Mouse (Mus musculus): ENCODE results near the gene Man2a2. TPM values are rescaled to one million over a fixed set of nuclear protein-coding genes. Genes with fewer than 3 reads are reported as not detected.

Gene Man2a2
- polyA plus RNA-seq, 1 experiment from 2014 or later = 8.5 TPM

- Histone ChIP-seq H3K27ac (ENCODE audit: low read length) (no peak overlapping the region), H3K27me3 (replicated peaks; ENCODE audit: insufficient read depth, low read length) (no peaks in the 10 kb centered on the region), H3K9me3 (ENCODE audit: low read length) (no peaks in the 10 kb centered on the region), H3K4me1 (ENCODE audit: insufficient read depth, low read depth, low read length) (0 out of 2 replicates have a peak, but pooled peaks cover 4% of the 10 kb centered on the region), H3K4me3 (ENCODE audit: low read depth, low read length) (no peak overlapping the region), H3K36me3 (ENCODE audit: insufficient read depth, low read length) (peaks cover 7% of the 10 kb centered on the region; the same call in 1 of the 2 replicates), H3K4me2 (replicated peaks; ENCODE audit: low read depth, low read length) (no peak overlapping the region), H3K9ac (replicated peaks; ENCODE audit: low read depth) (no peak overlapping the region)
- no peak for TF ChIP-seq EP300 (IDR thresholded peaks at IDR 0.05)
- TF ChIP-seq CTCF (IDR thresholded peaks at IDR 0.05) = no peak
- 91% methylated on average over 3 of the region's 3 CpGs for WGBS
- no peak for ATAC-seq
- DNase-seq (ENCODE audit: low spot score) = no peak
Measured at GRCm38 (mm10) chr7:80374733-80375132, 3.6 kb upstream of the Man2a2 start.

GRCm38 (mm10) chr7:80374280-80374679 lies 3.1 kb upstream of the Man2a2 start:
- Histone ChIP-seq H3K36me3 (ENCODE audit: insufficient read depth, low read length) (peaks cover 7% of the 10 kb centered on the region; the same call in 1 of the 2 replicates), H3K9me3 (ENCODE audit: low read length) (no peaks in the 10 kb centered on the region), H3K9ac (replicated peaks; ENCODE audit: low read depth) (no peak overlapping the region), H3K27me3 (replicated peaks; ENCODE audit: insufficient read depth, low read length) (no peaks in the 10 kb centered on the region), H3K27ac (ENCODE audit: low read length) (no peak overlapping the region), H3K4me1 (ENCODE audit: insufficient read depth, low read depth, low read length) (peaks cover 5% of the 10 kb centered on the region; the same call in 1 of the 2 replicates), H3K4me2 (replicated peaks; ENCODE audit: low read depth, low read length) (no peak overlapping the region), H3K4me3 (ENCODE audit: low read depth, low read length) (no peak overlapping the region)
- ATAC-seq (no peak), DNase-seq (ENCODE audit: low spot score) (no peak)
- TF ChIP-seq CTCF (IDR thresholded peaks at IDR 0.05) (no peak), EP300 (IDR thresholded peaks at IDR 0.05) (no peak)
- WGBS = 58% methylated on average over 3 of the region's 3 CpGs

- 81% methylated on average over 12 of the region's 12 CpGs for WGBS
- H3K9ac ChIP-seq (replicated peaks; ENCODE audit: low read depth) = no peak overlapping the region
- H3K4me1 ChIP-seq (ENCODE audit: insufficient read depth, low read depth, low read length) = peaks cover 8% of the 10 kb centered on the region; the same call in 1 of the 2 replicates
- no peak overlapping the region for H3K4me3 ChIP-seq (ENCODE audit: low read depth, low read length)
- no peak for DNase-seq (ENCODE audit: low spot score)
- TF ChIP-seq EP300 (IDR thresholded peaks at IDR 0.05) (no peak), CTCF (IDR thresholded peaks at IDR 0.05) (no peak)
- H3K36me3 ChIP-seq (ENCODE audit: insufficient read depth, low read length) = peaks cover 6% of the 10 kb centered on the region; the same call in 1 of the 2 replicates
- no peak overlapping the region for H3K4me2 ChIP-seq (replicated peaks; ENCODE audit: low read depth, low read length)
- H3K27ac ChIP-seq (ENCODE audit: low read length) = no peak overlapping the region
- ATAC-seq = no peak
- no peaks in the 10 kb centered on the region for H3K9me3 ChIP-seq (ENCODE audit: low read length)
- no peaks in the 10 kb centered on the region for H3K27me3 ChIP-seq (replicated peaks; ENCODE audit: insufficient read depth, low read length)
Measured at GRCm38 (mm10) chr7:80373850-80374249, 2.7 kb upstream of the Man2a2 start.

GRCm38 (mm10) chr7:80373352-80373751 lies 2.2 kb upstream of the Man2a2 start:
- ATAC-seq (no peak), DNase-seq (ENCODE audit: low spot score) (no peak)
- Histone ChIP-seq H3K4me3 (ENCODE audit: low read depth, low read length) (no peak overlapping the region), H3K9me3 (ENCODE audit: low read length) (no peaks in the 10 kb centered on the region), H3K27ac (ENCODE audit: low read length) (no peak overlapping the region), H3K4me2 (replicated peaks; ENCODE audit: low read depth, low read length) (no peak overlapping the region), H3K4me1 (ENCODE audit: insufficient read depth, low read depth, low read length) (peaks cover 12% of the 10 kb centered on the region), H3K27me3 (replicated peaks; ENCODE audit: insufficient read depth, low read length) (no peaks in the 10 kb centered on the region), H3K9ac (replicated peaks; ENCODE audit: low read depth) (no peak overlapping the region), H3K36me3 (ENCODE audit: insufficient read depth, low read length) (0 out of 2 replicates have a peak, but pooled peaks cover 4% of the 10 kb centered on the region)
- WGBS = 74% methylated on average over 4 of the region's 4 CpGs
- TF ChIP-seq EP300 (IDR thresholded peaks at IDR 0.05) = no peak
- TF ChIP-seq CTCF (IDR thresholded peaks at IDR 0.05) = no peak

- no peak for DNase-seq (ENCODE audit: low spot score)
- TF ChIP-seq CTCF (IDR thresholded peaks at IDR 0.05) = no peak
- no peak for TF ChIP-seq EP300 (IDR thresholded peaks at IDR 0.05)
- Histone ChIP-seq H3K27me3 (replicated peaks; ENCODE audit: insufficient read depth, low read length) (no peaks in the 10 kb centered on the region), H3K27ac (ENCODE audit: low read length) (no peak overlapping the region), H3K36me3 (ENCODE audit: insufficient read depth, low read length) (0 out of 2 replicates have a peak, but pooled peaks cover 4% of the 10 kb centered on the region), H3K4me2 (replicated peaks; ENCODE audit: low read depth, low read length) (no peak overlapping the region), H3K4me1 (ENCODE audit: insufficient read depth, low read depth, low read length) (peaks cover 10% of the 10 kb centered on the region), H3K4me3 (ENCODE audit: low read depth, low read length) (no peak overlapping the region), H3K9ac (replicated peaks; ENCODE audit: low read depth) (no peak overlapping the region), H3K9me3 (ENCODE audit: low read length) (no peaks in the 10 kb centered on the region)
- no peak for ATAC-seq
- WGBS = 44% methylated on average over 2 of the region's 2 CpGs
Measured at GRCm38 (mm10) chr7:80372667-80373066, 1.5 kb upstream of the Man2a2 start.

GRCm38 (mm10) chr7:80372166-80372565 lies 991 bp upstream of the Man2a2 start:
- no peak overlapping the region for H3K4me3 ChIP-seq (ENCODE audit: low read depth, low read length)
- 0 out of 2 replicates have a peak, but pooled peaks cover 4% of the 10 kb centered on the region for H3K36me3 ChIP-seq (ENCODE audit: insufficient read depth, low read length)
- TF ChIP-seq CTCF (IDR thresholded peaks at IDR 0.05) = no peak
- no peak for TF ChIP-seq EP300 (IDR thresholded peaks at IDR 0.05)
- WGBS = 75% methylated on average over 3 of the region's 3 CpGs
- no peak overlapping the region for H3K27ac ChIP-seq (ENCODE audit: low read length)
- ATAC-seq (no peak), DNase-seq (ENCODE audit: low spot score) (no peak)
- H3K9me3 ChIP-seq (ENCODE audit: low read length) = no peaks in the 10 kb centered on the region
- peaks cover 8% of the 10 kb centered on the region for H3K4me1 ChIP-seq (ENCODE audit: insufficient read depth, low read depth, low read length)
- no peaks in the 10 kb centered on the region for H3K27me3 ChIP-seq (replicated peaks; ENCODE audit: insufficient read depth, low read length)
- H3K9ac ChIP-seq (replicated peaks; ENCODE audit: low read depth) = no peak overlapping the region
- H3K4me2 ChIP-seq (replicated peaks; ENCODE audit: low read depth, low read length) = no peak overlapping the region

Data from lung, postnatal 0 days (tissue).